Mouse (Mus musculus) midbrain, embryonic 12.5 days (tissue): Measurements from ENCODE around the gene Zmat1. TPM values are rescaled to one million over a fixed set of nuclear protein-coding genes. Genes with fewer than 3 reads are reported as not detected.
"Not testable (repeated sequence)": the region's sequence is repeated elsewhere in the genome, so short reads cannot be mapped to it uniquely, and the experiment has no call there.

Experiments used
- ATAC-seq: fragments of 200-750 bp; cut with Nextera tagmentation; 2 replicates; pipeline ENCODE4 v1.8.0; 2017; ENCODE audit warnings: low read depth, moderate TSS enrichment, moderate library complexity; ENCODE audit not compliant: low FRiP score
- H3K27ac ChIP-seq: fragments of 300-500 bp; sonication (generic); replicated peaks from 2 replicates; pipeline ENCODE4 v1.5.1; 2016; ENCODE audit warnings: mild to moderate bottlenecking
- H3K27me3 ChIP-seq: fragments of 300-500 bp; sonication (generic); 2 replicates; pipeline ENCODE4 v1.6.1; 2016; ENCODE audit warnings: mild to moderate bottlenecking
- H3K36me3 ChIP-seq: fragments of 300-500 bp; sonication (generic); 2 replicates; pipeline ENCODE4 v1.6.1; 2016
- H3K4me1 ChIP-seq: fragments of 300-500 bp; sonication (generic); 2 replicates; pipeline ENCODE4 v1.6.1; 2016
- H3K4me2 ChIP-seq: fragments of 300-500 bp; sonication (generic); replicated peaks from 2 replicates; pipeline ENCODE4 v1.6.1; 2016; ENCODE audit warnings: mild to moderate bottlenecking, moderate library complexity
- H3K4me3 ChIP-seq: fragments of 300-500 bp; sonication (generic); 2 replicates; pipeline ENCODE4 v1.5.1; 2016; ENCODE audit warnings: mild to moderate bottlenecking
- H3K9ac ChIP-seq: fragments of 300-500 bp; sonication (generic); replicated peaks from 2 replicates; pipeline ENCODE4 v1.6.1; 2016; ENCODE audit warnings: mild to moderate bottlenecking, moderate library complexity
- H3K9me3 ChIP-seq: fragments of 300-500 bp; sonication (generic); 2 replicates; pipeline ENCODE4 v1.6.1; 2016; ENCODE audit warnings: mild to moderate bottlenecking
- WGBS: fragments of 180-500 bp; shearing (Covaris S2); methylation state at CpG from one replicate; pipeline ENCODE4 v1.1.7; 2016; 5-methylcytosine and 5-hydroxymethylcytosine counted together
- polyA plus RNA-seq: library from polyadenylated mRNA; unstranded; fragments of >200 nt; fragmentation: Nextera tagmentation; extraction: Ambion mirVana; gene quantifications from 2 replicates; pipeline ENCODE4 v1.2.1, GENCODE M21; 2016

Gene Zmat1
- polyA plus RNA-seq = 7.3 and 7.6 TPM in 2 replicates

- Histone ChIP-seq H3K27me3 (peaks cover 11% of the 10 kb centered on the region), H3K27ac (peak within 1 kb of the TSS; percentile 94)
- 24% methylated on average over 49 of the region's 65 CpGs for WGBS
Observed at GRCm38 (mm10) chrX:135008720-135009470, at the start of gene Zmat1. Gene Zmat1 (minus strand): TSS chrX:135009209.

GRCm38 (mm10) chrX:135053939-135054338 lies 44.9 kb upstream of the Zmat1 start:
- not testable (repeated sequence) for H3K36me3 ChIP-seq, H3K27ac ChIP-seq, H3K9ac ChIP-seq, H3K9me3 ChIP-seq, H3K4me2 ChIP-seq, H3K4me3 ChIP-seq, ATAC-seq, H3K4me1 ChIP-seq
- WGBS = 61% methylated on average over 1 of the region's 1 CpGs
- peaks cover 19% of the 10 kb centered on the region for H3K27me3 ChIP-seq

More at GRCm38 (mm10) chrX:135008720-135009470, at the start of gene Zmat1:
- peak within 1 kb of the TSS; percentile 61 for H3K4me3 ChIP-seq
- ATAC-seq = peak; percentile 99
- H3K36me3 ChIP-seq = no peaks in the 10 kb centered on the region
- no peaks in the 10 kb centered on the region for H3K9me3 ChIP-seq
- peak within 1 kb of the TSS; percentile 71 for H3K9ac ChIP-seq
- peak within 1 kb of the TSS; percentile 48 for H3K4me2 ChIP-seq
- H3K4me1 ChIP-seq = no peaks in the 10 kb centered on the region

- WGBS = 24% methylated on average over 24 of the region's 24 CpGs
- no peaks in the 10 kb centered on the region for H3K9me3 ChIP-seq
- ATAC-seq = no peak
- H3K4me2 ChIP-seq = peak overlapping the region; percentile 54
- H3K4me3 ChIP-seq = peak overlapping the region; percentile 37
- H3K27ac ChIP-seq = no peak overlapping the region
- peaks cover 23% of the 10 kb centered on the region for H3K27me3 ChIP-seq
- H3K36me3 ChIP-seq = no peaks in the 10 kb centered on the region
- 0 out of 2 replicates have a peak overlapping the region, but pooled peaks have one; percentile 20 for H3K9ac ChIP-seq
- H3K4me1 ChIP-seq = no peaks in the 10 kb centered on the region
Observed at GRCm38 (mm10) chrX:135035962-135036375, 27.0 kb upstream of the Zmat1 start.

GRCm38 (mm10) chrX:135025135-135025534 lies 16.1 kb upstream of the Zmat1 start:
- no peaks in the 10 kb centered on the region for H3K36me3 ChIP-seq
- H3K9me3 ChIP-seq = no peaks in the 10 kb centered on the region
- no peak overlapping the region for H3K4me2 ChIP-seq
- 85% methylated on average over 9 of the region's 9 CpGs for WGBS
- no peaks in the 10 kb centered on the region for H3K4me1 ChIP-seq
- H3K27me3 ChIP-seq = peaks cover 4% of the 10 kb centered on the region; the same call in 1 of the 2 replicates
- H3K4me3 ChIP-seq = no peak overlapping the region
- H3K9ac ChIP-seq = no peak overlapping the region
- no peak for ATAC-seq
- H3K27ac ChIP-seq = no peak overlapping the region

- WGBS = 59% methylated on average over 3 of the region's 3 CpGs
- ATAC-seq = no peak
- H3K4me2 ChIP-seq = no peak overlapping the region
- H3K4me1 ChIP-seq = no peaks in the 10 kb centered on the region
- H3K27me3 ChIP-seq = peaks cover 11% of the 10 kb centered on the region
- H3K9me3 ChIP-seq = no peaks in the 10 kb centered on the region
- H3K4me3 ChIP-seq = no peak overlapping the region
- H3K27ac ChIP-seq = no peak overlapping the region
- H3K9ac ChIP-seq = no peak overlapping the region
- H3K36me3 ChIP-seq = no peaks in the 10 kb centered on the region
Observed at GRCm38 (mm10) chrX:135011381-135011780, 2.4 kb upstream of the Zmat1 start.

- H3K4me1 ChIP-seq = no peaks in the 10 kb centered on the region
- H3K27me3 ChIP-seq = peaks cover 11% of the 10 kb centered on the region
- H3K27ac ChIP-seq = peak overlapping the region; percentile 94; the same call in 1 of the 2 replicates
- peak overlapping the region; percentile 31; the same call in 1 of the 2 replicates for H3K9ac ChIP-seq
- H3K36me3 ChIP-seq = no peaks in the 10 kb centered on the region
- ATAC-seq = no peak; the same call in 1 of the 2 replicates
- peak overlapping the region; percentile 61 for H3K4me3 ChIP-seq
- 34% methylated on average over 6 of the region's 6 CpGs for WGBS
- H3K4me2 ChIP-seq = peak overlapping the region; percentile 48
- H3K9me3 ChIP-seq = no peaks in the 10 kb centered on the region
Observed at GRCm38 (mm10) chrX:135009471-135009815, 434 bp upstream of the Zmat1 start.

GRCm38 (mm10) chrX:135008021-135008420 lies 988 bp downstream of the Zmat1 start:
- Histone ChIP-seq H3K36me3 (no peaks in the 10 kb centered on the region), H3K9me3 (no peaks in the 10 kb centered on the region), H3K9ac (peak overlapping the region; percentile 71; the same call in 1 of the 2 replicates), H3K4me1 (no peaks in the 10 kb centered on the region), H3K4me2 (peak overlapping the region; percentile 48), H3K4me3 (peak overlapping the region; percentile 61), H3K27me3 (peaks cover 11% of the 10 kb centered on the region), H3K27ac (no peak overlapping the region)
- no peak for ATAC-seq
- 19% methylated on average over 5 of the region's 5 CpGs for WGBS

GRCm38 (mm10) chrX:134964546-134964945 lies 44.5 kb downstream of the Zmat1 start, which contains the start of gene Nxf2:
Gene Nxf2 (minus strand): TSS chrX:134964754.
- Histone ChIP-seq H3K4me1 (no peaks in the 10 kb centered on the region), H3K27ac (no peak within 1 kb of the TSS), H3K27me3 (peaks cover 20% of the 10 kb centered on the region), H3K9me3 (no peaks in the 10 kb centered on the region), H3K36me3 (no peaks in the 10 kb centered on the region), H3K4me3 (peak within 1 kb of the TSS; percentile 33), H3K9ac (no peak within 1 kb of the TSS), H3K4me2 (peak within 1 kb of the TSS; percentile 48)
- ATAC-seq = no peak
- WGBS = 90% methylated on average over 19 of the region's 19 CpGs

- Histone ChIP-seq H3K4me2 (peak overlapping the region; percentile 48), H3K27ac (no peak overlapping the region), H3K27me3 (peaks cover 21% of the 10 kb centered on the region; the same call in 1 of the 2 replicates), H3K9me3 (no peaks in the 10 kb centered on the region), H3K4me1 (no peaks in the 10 kb centered on the region), H3K36me3 (no peaks in the 10 kb centered on the region), H3K9ac (no peak overlapping the region), H3K4me3 (peak overlapping the region; percentile 33)
- 67% methylated on average over 28 of the region's 53 CpGs for whole genome bisulfite sequencing
- ATAC-seq = peak; percentile 92
Observed at GRCm38 (mm10) chrX:134963305-134964094, 45.5 kb downstream of the Zmat1 start.

- Histone ChIP-seq H3K4me3 (no peak overlapping the region), H3K36me3 (no peaks in the 10 kb centered on the region), H3K9me3 (no peaks in the 10 kb centered on the region), H3K27ac (no peak overlapping the region), H3K4me1 (no peaks in the 10 kb centered on the region), H3K9ac (no peak overlapping the region), H3K27me3 (no peaks in the 10 kb centered on the region; the same call in 1 of the 2 replicates), H3K4me2 (no peak overlapping the region)
- 44% methylated on average over 5 of the region's 5 CpGs for WGBS
- no peak for ATAC-seq
Observed at GRCm38 (mm10) chrX:134930361-134930760, 78.6 kb downstream of the Zmat1 start.

GRCm38 (mm10) chrX:134929927-134930326 lies 79.1 kb downstream of the Zmat1 start:
- no peak overlapping the region for H3K4me2 ChIP-seq
- H3K36me3 ChIP-seq = no peaks in the 10 kb centered on the region
- WGBS = 79% methylated on average over 5 of the region's 5 CpGs
- no peak overlapping the region for H3K9ac ChIP-seq
- H3K4me3 ChIP-seq = no peak overlapping the region
- no peaks in the 10 kb centered on the region for H3K4me1 ChIP-seq
- ATAC-seq = no peak
- no peaks in the 10 kb centered on the region for H3K9me3 ChIP-seq
- H3K27me3 ChIP-seq = no peaks in the 10 kb centered on the region; the same call in 1 of the 2 replicates
- H3K27ac ChIP-seq = no peak overlapping the region

- Histone ChIP-seq H3K4me1 (no peaks in the 10 kb centered on the region), H3K9ac (no peak overlapping the region)
- ATAC-seq = no peak
Observed at GRCm38 (mm10) chrX:134925058-134925457, 84.0 kb downstream of the Zmat1 start.

More at GRCm38 (mm10) chrX:134925058-134925457, 84.0 kb downstream of the Zmat1 start:
- Histone ChIP-seq H3K27me3 (no peaks in the 10 kb centered on the region), H3K36me3 (no peaks in the 10 kb centered on the region), H3K9me3 (no peaks in the 10 kb centered on the region), H3K4me3 (no peak overlapping the region), H3K27ac (no peak overlapping the region), H3K4me2 (no peak overlapping the region)
